23 mouse cellular contexts compared by ENCODE assay signal in the genomic region with DNA sequence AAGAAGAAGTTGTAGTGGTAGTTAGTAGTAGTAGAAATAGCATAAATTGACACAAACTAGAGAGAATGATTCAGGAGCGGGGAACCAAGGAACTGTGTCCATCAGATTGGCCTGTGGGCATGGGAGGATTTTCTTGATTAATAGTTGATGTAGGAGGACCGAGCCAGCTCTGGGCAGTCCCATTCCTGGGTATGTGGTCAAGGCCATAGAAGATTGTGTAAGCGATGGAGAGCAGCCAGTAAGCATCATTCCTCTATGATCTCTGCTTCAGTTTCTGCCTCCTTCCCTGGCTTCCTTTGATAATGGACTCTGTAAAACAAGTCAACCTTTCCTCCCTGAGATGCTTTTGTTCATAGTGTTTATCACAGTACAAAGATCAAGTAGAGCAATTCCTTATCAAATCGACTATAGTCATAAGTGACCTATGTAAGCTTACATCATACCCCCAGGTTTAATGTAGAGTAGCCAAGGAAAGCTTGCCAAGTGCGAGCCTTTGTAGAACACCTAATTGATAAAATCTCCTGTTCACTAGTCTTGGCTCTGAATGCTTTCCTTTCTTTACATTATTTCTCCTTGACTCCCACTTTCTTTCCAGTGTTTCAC. TPM values are rescaled to one million over a fixed set of nuclear protein-coding genes. Genes with fewer than 3 reads are reported as not detected.
DNase-seq lines count a peak whose midpoint lies in the region; ATAC-seq and TF ChIP-seq lines count a peak whose summit lies in the region.
"Had no signal": no experiment of that assay in that cellular context is flagged by ENCODE, and none has a peak within 500 bp of the region (broad histone marks: within the 10 kb centered on the region; RNA-seq: fewer than 3 reads in every experiment).

No protein-coding gene starts in this region.

- no peaks in the 10 kb centered on the region for H3K36me3 ChIP-seq in myocyte (ENCODE audit: control insufficient read depth, insufficient read depth)
- no peaks in the 10 kb centered on the region for H3K36me3 ChIP-seq in hindbrain, embryonic 13.5 days
- H3K36me3 ChIP-seq: embryonic facial prominence, embryonic 13.5 days; forebrain, embryonic 15.5 days; G1E; hindbrain, embryonic 10.5 days; limb, embryonic 10.5 days; midbrain, embryonic 12.5 days; neural tube, embryonic 13.5 days had no signal

- no peak overlapping the region for H3K4me3 ChIP-seq in myocyte
- no peak overlapping the region for H3K4me3 ChIP-seq in hindbrain, embryonic 13.5 days
- H3K4me3 ChIP-seq: embryonic facial prominence, embryonic 13.5 days; forebrain, embryonic 15.5 days; hindbrain, embryonic 10.5 days; layer of hippocampus, adult 2 months; limb, embryonic 10.5 days; midbrain, embryonic 12.5 days; neural tube, embryonic 13.5 days had no signal

- DNase-seq in adrenal gland, adult (ENCODE audit: inconsistent age in 2 of 2, low spot score in 1 of 2), result peak; percentile 77 to 92
- DNase-seq in adrenal gland, postnatal 4 days (ENCODE audit: low spot score in 2 of 2), result no peak
- peak; percentile 50 for DNase-seq in Muller cell, postnatal 12 days (ENCODE audit: inconsistent ontology term)
- DNase-seq in adrenal gland, postnatal 10 days, result peak; percentile 63
- no peak for DNase-seq in heart, postnatal 14 days
- no peak for DNase-seq in lung, postnatal 4 days
- DNase-seq: cerebellum, adult 9-10 months; gastrocnemius, postnatal 25 days; kidney, adult 8-10 months; kidney, postnatal 14 days; right cerebral cortex, postnatal 25 days had no signal

- H3ac ChIP-seq in myocyte (ENCODE audit: control insufficient read depth, insufficient read length), result no peak overlapping the region

- intact Hi-C loops in heart, postnatal 14 days (cut with DNase I), result loop anchor here (10.0 kb wide), 2 partner anchors 193 to 563 kb away; no protein-coding TSS in a partner anchor

- H3K9me3 ChIP-seq in hindbrain, embryonic 13.5 days, result no peaks in the 10 kb centered on the region
- H3K9me3 ChIP-seq: embryonic facial prominence, embryonic 13.5 days; forebrain, embryonic 15.5 days; G1E; hindbrain, embryonic 10.5 days; limb, embryonic 10.5 days; midbrain, embryonic 12.5 days; neural tube, embryonic 13.5 days had no signal

- no peak for ATAC-seq in hindbrain, embryonic 13.5 days (ENCODE audit: low FRiP score)
- ATAC-seq: forebrain, embryonic 15.5 days; lung, postnatal 0 days had no signal

- H3K79me2 ChIP-seq in myocyte (ENCODE audit: control insufficient read depth, insufficient read depth), result no peaks in the 10 kb centered on the region

- H3K9ac ChIP-seq in hindbrain, embryonic 13.5 days, result no peak overlapping the region
- H3K9ac ChIP-seq: embryonic facial prominence, embryonic 13.5 days; forebrain, embryonic 15.5 days; liver, embryonic 14.5 days; midbrain, embryonic 12.5 days; neural tube, embryonic 13.5 days had no signal

- H3K27me3 ChIP-seq in myocyte (ENCODE audit: control insufficient read depth, insufficient read depth, insufficient read length), result no peaks in the 10 kb centered on the region
- no peaks in the 10 kb centered on the region for H3K27me3 ChIP-seq in hindbrain, embryonic 13.5 days
- H3K27me3 ChIP-seq: embryonic facial prominence, embryonic 13.5 days; forebrain, embryonic 15.5 days; midbrain, embryonic 12.5 days; neural tube, embryonic 13.5 days had no signal

- 90% methylated on average over 5 of the region's 5 CpGs for WGBS in hindbrain, embryonic 13.5 days

- no peak overlapping the region for H3K27ac ChIP-seq in hindbrain, embryonic 13.5 days
- H3K27ac ChIP-seq: embryonic facial prominence, embryonic 13.5 days; forebrain, embryonic 15.5 days; hindbrain, embryonic 10.5 days; layer of hippocampus, adult 2 months; limb, embryonic 10.5 days; liver, embryonic 14.5 days; midbrain, embryonic 12.5 days; neural tube, embryonic 13.5 days had no signal

- no peak overlapping the region for H3K4me2 ChIP-seq in myocyte (ENCODE audit: low read depth)
- H3K4me2 ChIP-seq in hindbrain, embryonic 13.5 days, result no peak overlapping the region
- H3K4me2 ChIP-seq: embryonic facial prominence, embryonic 13.5 days; forebrain, embryonic 15.5 days; midbrain, embryonic 12.5 days; neural tube, embryonic 13.5 days had no signal

- H3K4me1 ChIP-seq in hindbrain, embryonic 13.5 days (replicated peaks), result no peaks in the 10 kb centered on the region
- H3K4me1 ChIP-seq: embryonic facial prominence, embryonic 13.5 days; forebrain, embryonic 15.5 days; hindbrain, embryonic 10.5 days; limb, embryonic 10.5 days; midbrain, embryonic 12.5 days; neural tube, embryonic 13.5 days had no signal

- no peak for TF ChIP-seq POLR2A in myocyte (IDR thresholded peaks at IDR 0.05; ENCODE audit: insufficient read length, low read depth)

TF ChIP-seq in myocyte, 11 proteins besides CTCF, POLR2A, EP300 and RAD21:
- peak; percentile 21; the same call in 1 of the 2 replicates for TF ChIP-seq CEBPB (IDR thresholded peaks at IDR 0.05; ENCODE audit: insufficient read depth, poor library complexity, severe bottlenecking)
- no peak for TF ChIP-seq MYOD1 (IDR thresholded peaks at IDR 0.05; ENCODE audit: control insufficient read depth in 1 of 3, insufficient read length in 2 of 3, low read depth in 2 of 3)
- no peak for TF ChIP-seq USF1 (IDR thresholded peaks at IDR 0.05; ENCODE audit: low read depth)
- TF ChIP-seq E2F4 (IDR thresholded peaks at IDR 0.05; ENCODE audit: insufficient read depth), result no peak
- TF ChIP-seq MAX (IDR thresholded peaks at IDR 0.05; ENCODE audit: low read depth), result no peak
- TF ChIP-seq POLR2AphosphoS2 (IDR thresholded peaks at IDR 0.05; ENCODE audit: insufficient read length, low read depth), result no peak

RNA-seq across cellular contexts. Expression of a gene that starts 43.1 kb away (rescaled TPM):
- total RNA-seq in adrenal gland, postnatal 4 days (2021), result 10 to 100 TPM; 38.3 TPM
- 10 to 100 TPM; 26.2 to 26.8 TPM for total RNA-seq in adrenal gland, postnatal 10 days (2021)
- 2.7 TPM for polyA plus RNA-seq in myocyte (2012; fragmentation: generic; extraction: Trizol)
- 1 to 10 TPM; 6.9 to 8.3 TPM for total RNA-seq in heart, postnatal 14 days (2021)
- 13.9 and 14.2 TPM in 2 replicates for polyA plus RNA-seq in hindbrain, embryonic 13.5 days (2015; fragmentation: Nextera tagmentation; extraction: Ambion mirVana)

Comparison
In these comparisons a context has a peak if more than half of its experiments do, and no peak if none do; other contexts are left out.
1. DNase-seq: peak in adrenal gland, adult (2 of 2), Muller cell, postnatal 12 days (single experiment) and adrenal gland, postnatal 10 days (single experiment); none in adrenal gland, postnatal 4 days (0 of 2), heart, postnatal 14 days (0 of 2) and lung, postnatal 4 days (0 of 2).